Mouse (Mus musculus): ENCODE measurements around the gene Ugt8a. TPM values are rescaled to one million over a fixed set of nuclear protein-coding genes. Genes with fewer than 3 reads are reported as not detected.

Gene Ugt8a
- polyA plus RNA-seq, 1 experiment from 2014 or later: 1.6 TPM

GRCm38 (mm10) chr3:125932594-125933237, 5.7 kb downstream of the Ugt8a start:
- H3K27ac ChIP-seq: no peak overlapping the region
- ATAC-seq: no peak
- no peaks in the 10 kb centered on the region for H3K4me1 ChIP-seq (replicated peaks)
- H3K27me3 ChIP-seq (replicated peaks): peaks cover 7% of the 10 kb centered on the region
- H3K36me3 ChIP-seq: no peaks in the 10 kb centered on the region
- H3K9ac ChIP-seq: no peak overlapping the region
- no peak overlapping the region for H3K4me3 ChIP-seq (replicated peaks)
- no peaks in the 10 kb centered on the region for H3K9me3 ChIP-seq
- 73% methylated on average over 3 of the region's 3 CpGs for WGBS
- no peak overlapping the region for H3K4me2 ChIP-seq (replicated peaks)

- no peak overlapping the region for H3K4me3 ChIP-seq (replicated peaks)
- no peak; the same call in 1 of the 2 replicates for ATAC-seq
- no peaks in the 10 kb centered on the region for H3K36me3 ChIP-seq
- no peak overlapping the region for H3K9ac ChIP-seq
- no peak overlapping the region for H3K4me2 ChIP-seq (replicated peaks)
- H3K27ac ChIP-seq: no peak overlapping the region
- H3K27me3 ChIP-seq (replicated peaks): no peaks in the 10 kb centered on the region
- no peaks in the 10 kb centered on the region for H3K4me1 ChIP-seq (replicated peaks)
- WGBS: 27% methylated on average over 1 of the region's 1 CpGs
- no peaks in the 10 kb centered on the region for H3K9me3 ChIP-seq
These were observed 7.4 kb downstream of the Ugt8a start for GRCm38 (mm10) chr3:125931059-125931458.

DNA sequence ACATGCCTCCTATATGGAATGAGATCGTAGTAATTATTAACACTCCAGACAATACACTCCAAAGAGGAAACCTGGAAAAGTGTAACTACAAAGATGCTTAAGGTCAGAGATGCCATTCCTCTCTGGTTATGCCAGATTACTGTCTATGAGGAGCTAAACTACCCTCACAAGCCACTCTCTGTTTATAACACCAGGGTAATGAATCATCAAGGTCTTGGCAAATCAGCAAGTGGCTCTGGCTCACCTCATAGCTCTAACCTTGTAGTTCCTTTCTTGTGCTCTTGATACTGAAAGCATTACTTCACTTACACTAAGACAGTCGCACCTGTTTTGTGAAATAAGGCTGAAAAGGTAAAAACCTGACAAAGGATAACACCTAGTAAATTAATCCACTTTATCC, 17.5 kb downstream of the Ugt8a start:
- H3K4me2 ChIP-seq (replicated peaks): no peak overlapping the region
- no peak overlapping the region for H3K27ac ChIP-seq
- no peaks in the 10 kb centered on the region for H3K9me3 ChIP-seq
- ATAC-seq: no peak
- no peaks in the 10 kb centered on the region for H3K36me3 ChIP-seq
- H3K27me3 ChIP-seq (replicated peaks): no peaks in the 10 kb centered on the region
- H3K4me3 ChIP-seq (replicated peaks): no peak overlapping the region
- H3K4me1 ChIP-seq (replicated peaks): no peaks in the 10 kb centered on the region
- H3K9ac ChIP-seq: no peak overlapping the region
- 71% methylated on average over 2 of the region's 2 CpGs for WGBS

GRCm38 (mm10) chr3:125898976-125899375, 39.4 kb downstream of the Ugt8a start:
- no peak overlapping the region for H3K4me3 ChIP-seq (replicated peaks)
- 60% methylated on average over 1 of the region's 1 CpGs for WGBS
- H3K9ac ChIP-seq: no peak overlapping the region
- no peak overlapping the region for H3K27ac ChIP-seq
- ATAC-seq: no peak
- H3K27me3 ChIP-seq (replicated peaks): no peaks in the 10 kb centered on the region
- H3K9me3 ChIP-seq: no peaks in the 10 kb centered on the region
- no peak overlapping the region for H3K4me2 ChIP-seq (replicated peaks)
- H3K36me3 ChIP-seq: no peaks in the 10 kb centered on the region
- H3K4me1 ChIP-seq (replicated peaks): no peaks in the 10 kb centered on the region

DNA sequence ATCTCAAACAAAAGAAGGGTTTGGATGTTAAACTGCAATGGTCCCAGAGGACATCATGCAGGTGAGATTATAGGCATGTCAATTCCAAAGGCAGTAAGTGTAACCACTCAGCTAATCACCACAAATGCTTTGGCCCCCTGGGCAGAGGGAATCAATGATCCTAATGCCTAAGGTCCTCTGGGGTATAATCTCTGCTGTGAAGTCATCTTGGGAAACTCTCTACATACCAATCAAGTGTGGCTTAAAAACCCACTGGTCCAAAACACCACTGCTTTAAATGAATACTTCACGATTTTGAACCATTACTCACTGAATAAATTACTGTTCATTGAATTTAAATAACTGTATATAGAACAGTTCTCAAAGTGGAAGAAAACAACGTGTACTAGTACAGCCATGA, 51.3 kb downstream of the Ugt8a start:
- Histone ChIP-seq H3K4me3 (replicated peaks) (no peak overlapping the region), H3K4me2 (replicated peaks) (no peak overlapping the region), H3K27me3 (replicated peaks) (no peaks in the 10 kb centered on the region), H3K36me3 (no peaks in the 10 kb centered on the region), H3K9ac (no peak overlapping the region), H3K9me3 (no peaks in the 10 kb centered on the region), H3K4me1 (replicated peaks) (no peaks in the 10 kb centered on the region), H3K27ac (no peak overlapping the region)
- no peak for ATAC-seq
- WGBS: 70% methylated on average over 2 of the region's 2 CpGs

DNA sequence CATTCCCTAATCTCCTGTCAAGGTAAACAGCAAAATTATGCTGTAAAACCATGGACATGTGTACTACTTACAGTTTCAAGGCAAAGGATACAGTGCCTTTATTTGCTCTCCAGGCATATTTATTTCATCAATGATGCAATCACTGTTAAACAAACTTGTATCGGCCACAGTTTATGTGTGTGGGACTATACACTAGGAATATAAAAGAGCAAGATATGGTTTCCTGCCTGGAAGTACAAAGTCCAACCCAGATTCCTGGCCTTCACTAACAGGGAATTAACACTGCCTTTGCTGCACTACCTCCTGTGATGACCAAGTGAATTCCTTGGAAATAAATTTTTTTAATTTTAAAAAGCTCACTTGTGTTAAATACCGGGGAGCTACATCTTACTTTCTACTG, 53.5 kb downstream of the Ugt8a start:
- Histone ChIP-seq H3K4me2 (replicated peaks) (no peak overlapping the region), H3K9me3 (no peaks in the 10 kb centered on the region), H3K4me1 (replicated peaks) (no peaks in the 10 kb centered on the region), H3K9ac (no peak overlapping the region), H3K27ac (no peak overlapping the region), H3K36me3 (no peaks in the 10 kb centered on the region), H3K4me3 (replicated peaks) (no peak overlapping the region), H3K27me3 (replicated peaks) (no peaks in the 10 kb centered on the region)
- peak; percentile 97 for ATAC-seq
- 68% methylated on average over 2 of the region's 2 CpGs for WGBS

- H3K4me3 ChIP-seq (replicated peaks): no peak overlapping the region
- no peaks in the 10 kb centered on the region for H3K4me1 ChIP-seq (replicated peaks)
- no peaks in the 10 kb centered on the region for H3K36me3 ChIP-seq
- no peaks in the 10 kb centered on the region for H3K9me3 ChIP-seq
- H3K9ac ChIP-seq: no peak overlapping the region
- 30% methylated on average over 2 of the region's 2 CpGs for WGBS
- ATAC-seq: peak; percentile 62
- no peaks in the 10 kb centered on the region for H3K27me3 ChIP-seq (replicated peaks)
- no peak overlapping the region for H3K4me2 ChIP-seq (replicated peaks)
- no peak overlapping the region for H3K27ac ChIP-seq
These were observed 54.0 kb downstream of the Ugt8a start for GRCm38 (mm10) chr3:125884423-125884822.

GRCm38 (mm10) chr3:125883009-125883408, 55.4 kb downstream of the Ugt8a start:
- no peak overlapping the region for H3K4me3 ChIP-seq (replicated peaks)
- ATAC-seq: no peak
- no peak overlapping the region for H3K27ac ChIP-seq
- no peak overlapping the region for H3K9ac ChIP-seq
- H3K36me3 ChIP-seq: no peaks in the 10 kb centered on the region
- no peaks in the 10 kb centered on the region for H3K27me3 ChIP-seq (replicated peaks)
- H3K4me1 ChIP-seq (replicated peaks): no peaks in the 10 kb centered on the region
- no peaks in the 10 kb centered on the region for H3K9me3 ChIP-seq
- H3K4me2 ChIP-seq (replicated peaks): no peak overlapping the region

GRCm38 (mm10) chr3:125881835-125882234, 56.6 kb downstream of the Ugt8a start:
- Histone ChIP-seq H3K36me3 (no peaks in the 10 kb centered on the region), H3K27me3 (replicated peaks) (no peaks in the 10 kb centered on the region), H3K4me3 (replicated peaks) (no peak overlapping the region), H3K4me1 (replicated peaks) (no peaks in the 10 kb centered on the region), H3K4me2 (replicated peaks) (no peak overlapping the region), H3K9ac (no peak overlapping the region), H3K9me3 (no peaks in the 10 kb centered on the region), H3K27ac (no peak overlapping the region)
- ATAC-seq: no peak

GRCm38 (mm10) chr3:125874371-125874770, 64.0 kb downstream of the Ugt8a start:
- Histone ChIP-seq H3K4me1 (replicated peaks) (no peaks in the 10 kb centered on the region), H3K4me3 (replicated peaks) (no peak overlapping the region), H3K9me3 (no peaks in the 10 kb centered on the region), H3K36me3 (no peaks in the 10 kb centered on the region), H3K4me2 (replicated peaks) (no peak overlapping the region), H3K27ac (no peak overlapping the region), H3K27me3 (replicated peaks) (no peaks in the 10 kb centered on the region), H3K9ac (no peak overlapping the region)
- 89% methylated on average over 4 of the region's 4 CpGs for WGBS
- ATAC-seq: no peak

DNA sequence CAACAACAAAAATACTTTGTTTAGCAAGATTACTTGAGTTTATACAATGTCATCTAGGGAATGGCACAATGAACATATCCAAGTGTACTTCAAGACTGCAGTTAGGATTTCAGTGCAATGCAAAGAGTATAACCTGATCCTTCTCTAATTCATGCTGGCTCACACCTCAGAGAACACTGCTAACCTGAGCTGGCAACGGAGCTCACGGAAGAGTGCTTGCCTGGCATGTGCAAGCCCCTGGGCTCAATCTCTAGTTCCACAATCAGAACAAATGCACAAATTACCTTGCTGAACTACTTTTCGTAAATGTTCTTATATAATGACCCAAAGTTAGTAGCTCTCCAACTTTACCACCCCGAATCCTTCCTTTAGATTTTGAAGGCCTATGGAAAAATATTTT, 68.5 kb downstream of the Ugt8a start:
- WGBS: 90% methylated on average over 4 of the region's 4 CpGs
- no peak for ATAC-seq

DNA sequence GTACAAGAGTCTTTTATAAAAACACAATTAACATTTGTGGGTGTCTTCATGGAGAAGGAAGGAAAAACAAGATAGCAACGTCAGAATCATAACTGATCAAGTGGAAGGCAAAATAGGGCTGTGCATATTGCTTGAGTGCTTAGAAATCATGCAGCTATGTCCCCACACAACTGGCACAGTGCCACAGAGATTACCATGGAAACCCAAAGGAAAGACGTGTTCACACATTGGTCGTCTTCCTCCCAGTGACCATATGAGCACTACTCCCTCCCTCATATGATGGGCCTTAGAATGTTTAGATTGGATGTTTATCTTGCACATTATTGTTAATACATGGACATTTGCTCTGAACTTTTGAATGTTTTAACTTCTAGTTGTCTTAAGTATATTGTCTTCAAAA, 76.8 kb downstream of the Ugt8a start:
- H3K27me3 ChIP-seq (replicated peaks): no peaks in the 10 kb centered on the region
- WGBS: 54% methylated on average over 3 of the region's 3 CpGs
- H3K4me1 ChIP-seq (replicated peaks): no peaks in the 10 kb centered on the region
- H3K4me2 ChIP-seq (replicated peaks): no peak overlapping the region
- H3K9me3 ChIP-seq: no peaks in the 10 kb centered on the region
- no peak overlapping the region for H3K4me3 ChIP-seq (replicated peaks)
- no peak for ATAC-seq
- no peaks in the 10 kb centered on the region for H3K36me3 ChIP-seq
- no peak overlapping the region for H3K9ac ChIP-seq
- H3K27ac ChIP-seq: no peak overlapping the region

More for the DNA sequence above, 68.5 kb downstream of the Ugt8a start:
- Histone ChIP-seq H3K4me3 (replicated peaks) (no peak overlapping the region), H3K27ac (no peak overlapping the region), H3K9me3 (no peaks in the 10 kb centered on the region), H3K9ac (no peak overlapping the region), H3K4me2 (replicated peaks) (no peak overlapping the region), H3K36me3 (no peaks in the 10 kb centered on the region), H3K27me3 (replicated peaks) (no peaks in the 10 kb centered on the region), H3K4me1 (replicated peaks) (no peaks in the 10 kb centered on the region)

GRCm38 (mm10) chr3:125849163-125849872, 89.1 kb downstream of the Ugt8a start:
- Histone ChIP-seq H3K27me3 (replicated peaks) (no peaks in the 10 kb centered on the region), H3K9ac (no peak overlapping the region), H3K36me3 (no peaks in the 10 kb centered on the region), H3K9me3 (no peaks in the 10 kb centered on the region), H3K4me1 (replicated peaks) (no peaks in the 10 kb centered on the region), H3K4me2 (replicated peaks) (no peak overlapping the region), H3K27ac (no peak overlapping the region), H3K4me3 (replicated peaks) (no peak overlapping the region)
- no peak for ATAC-seq
- 24% methylated on average over 6 of the region's 6 CpGs for WGBS

Measured in intestine, embryonic 15.5 days (tissue).